13 mouse cellular contexts compared by ENCODE assay signal in genomic region chr10:50904764-50905701, GRCm38 (mm10). TPM values are rescaled to one million over a fixed set of nuclear protein-coding genes. Genes with fewer than 3 reads are reported as not detected.
DNase-seq lines count a peak whose midpoint lies in the region; ATAC-seq and TF ChIP-seq lines count a peak whose summit lies in the region.
"Had no signal": no experiment of that assay in that cellular context is flagged by ENCODE, and none has a peak within 500 bp of the region (broad histone marks: within the 10 kb centered on the region; RNA-seq: fewer than 3 reads in every experiment).

No protein-coding gene starts in this region.

- TF ChIP-seq CTCF in forebrain, postnatal 0 days (IDR thresholded peaks at IDR 0.05; ENCODE audit: low read depth) = no peak

- DNase-seq in kidney, postnatal 14 days = peak; percentile 20
- DNase-seq in kidney, postnatal 4 days = no peak
- DNase-seq in embryonic facial prominence, embryonic 11.5 days (ENCODE audit: low spot score) = peak; percentile 49
- no peak for DNase-seq in forebrain, postnatal 0 days
- DNase-seq in midbrain, embryonic 14.5 days = peak; percentile 36
- DNase-seq in urinary bladder, postnatal 14 days (ENCODE audit: low spot score) = no peak
- no peak for DNase-seq in left cerebral cortex, postnatal 36 days (ENCODE audit: low spot score in 2 of 2)
- DNase-seq: heart, adult 2 months; heart, postnatal 4 days; liver, embryonic 13.5 days; lung, postnatal 4 days; thymus, postnatal 14 days had no signal

- H3K27ac ChIP-seq in embryonic facial prominence, embryonic 11.5 days (replicated peaks; ENCODE audit: low read depth, low read length) = no peak overlapping the region
- no peak overlapping the region for H3K27ac ChIP-seq in forebrain, postnatal 0 days (ENCODE audit: low read depth, low read length)
- no peak overlapping the region for H3K27ac ChIP-seq in midbrain, embryonic 14.5 days (replicated peaks; ENCODE audit: low read depth, low read length)
- H3K27ac ChIP-seq: heart, adult 2 months; liver, embryonic 13.5 days had no signal

- 5% methylated on average over 29 of the region's 29 CpGs for WGBS in embryonic facial prominence, embryonic 11.5 days
- 5% methylated on average over 29 of the region's 29 CpGs for WGBS in forebrain, postnatal 0 days
- WGBS in midbrain, embryonic 14.5 days = 2% methylated on average over 29 of the region's 29 CpGs

- H3K4me3 ChIP-seq in embryonic facial prominence, embryonic 11.5 days (ENCODE audit: low read depth, low read length) = no peak overlapping the region
- no peak overlapping the region for H3K4me3 ChIP-seq in forebrain, postnatal 0 days (ENCODE audit: low read depth, low read length)
- no peak overlapping the region for H3K4me3 ChIP-seq in midbrain, embryonic 14.5 days (replicated peaks; ENCODE audit: low read depth, low read length)
- H3K4me3 ChIP-seq: heart, adult 2 months; liver, embryonic 13.5 days had no signal

- H3K9me3 ChIP-seq in embryonic facial prominence, embryonic 11.5 days (replicated peaks; ENCODE audit: control insufficient read depth, low read length) = no peaks in the 10 kb centered on the region
- no peaks in the 10 kb centered on the region for H3K9me3 ChIP-seq in forebrain, postnatal 0 days (ENCODE audit: low read length)
- H3K9me3 ChIP-seq in midbrain, embryonic 14.5 days (ENCODE audit: control insufficient read depth, low read length) = no peaks in the 10 kb centered on the region
- H3K9me3 ChIP-seq: liver, embryonic 13.5 days had no signal

- no peaks in the 10 kb centered on the region for H3K36me3 ChIP-seq in embryonic facial prominence, embryonic 11.5 days (replicated peaks; ENCODE audit: control insufficient read depth, insufficient read depth, low read depth, low read length)
- H3K36me3 ChIP-seq in forebrain, postnatal 0 days (ENCODE audit: insufficient read depth) = no peaks in the 10 kb centered on the region
- no peaks in the 10 kb centered on the region for H3K36me3 ChIP-seq in midbrain, embryonic 14.5 days (ENCODE audit: control insufficient read depth, insufficient read depth, low read length)
- H3K36me3 ChIP-seq: liver, embryonic 13.5 days had no signal

- no peaks in the 10 kb centered on the region for H3K4me1 ChIP-seq in embryonic facial prominence, embryonic 11.5 days (ENCODE audit: control insufficient read depth, insufficient read depth, low read length)
- peaks cover under 1% of the 10 kb centered on the region; the same call in 1 of the 2 replicates for H3K4me1 ChIP-seq in forebrain, postnatal 0 days (ENCODE audit: insufficient read depth)
- H3K4me1 ChIP-seq in midbrain, embryonic 14.5 days (ENCODE audit: control insufficient read depth, insufficient read depth, low read length) = no peaks in the 10 kb centered on the region
- H3K4me1 ChIP-seq: liver, embryonic 13.5 days had no signal

- no peak overlapping the region for H3K4me2 ChIP-seq in embryonic facial prominence, embryonic 11.5 days (ENCODE audit: low read depth, low read length)
- no peak overlapping the region for H3K4me2 ChIP-seq in forebrain, postnatal 0 days (ENCODE audit: low read depth)
- no peak overlapping the region for H3K4me2 ChIP-seq in midbrain, embryonic 14.5 days (ENCODE audit: low read length)
- H3K4me2 ChIP-seq: liver, embryonic 13.5 days had no signal

- H3K9ac ChIP-seq in embryonic facial prominence, embryonic 11.5 days (replicated peaks; ENCODE audit: low read length) = no peak overlapping the region
- H3K9ac ChIP-seq in forebrain, postnatal 0 days = no peak overlapping the region
- H3K9ac ChIP-seq in midbrain, embryonic 14.5 days (replicated peaks; ENCODE audit: low read length) = no peak overlapping the region
- H3K9ac ChIP-seq: liver, embryonic 13.5 days had no signal

- no peak for ATAC-seq in embryonic facial prominence, embryonic 11.5 days (replicated peaks; ENCODE audit: insufficient number of reproducible peaks, low FRiP score, low TSS enrichment, low read depth)
- peak; percentile 8; the same call in 1 of the 2 replicates for ATAC-seq in forebrain, postnatal 0 days
- no peak for ATAC-seq in midbrain, embryonic 14.5 days (ENCODE audit: low FRiP score, low TSS enrichment)

- H3K27me3 ChIP-seq in embryonic facial prominence, embryonic 11.5 days (ENCODE audit: control insufficient read depth, insufficient read depth, low read length) = peaks cover 66% of the 10 kb centered on the region
- peaks cover 89% of the 10 kb centered on the region for H3K27me3 ChIP-seq in forebrain, postnatal 0 days (ENCODE audit: insufficient read depth, low read length)
- H3K27me3 ChIP-seq in midbrain, embryonic 14.5 days (ENCODE audit: control insufficient read depth, insufficient read depth, low read length) = peaks cover 95% of the 10 kb centered on the region

- intact Hi-C loops in left cerebral cortex, postnatal 36 days (cut with DNase I) = no loop called here

RNA-seq across cellular contexts. Expression of gene Sim1, which starts 10.5 kb away (rescaled TPM):
- polyA plus RNA-seq in embryonic facial prominence, embryonic 11.5 days (2014; fragmentation: Nextera tagmentation; extraction: Ambion mirVana) = 0.67 and 1.8 TPM in 2 replicates
- 2.6 and 8.4 TPM in 2 replicates for total RNA-seq in forebrain, postnatal 0 days (2014; rRNA removed)
- 0.19 and 0.50 TPM in 2 replicates for polyA plus RNA-seq in forebrain, postnatal 0 days (2015; fragmentation: Nextera tagmentation; extraction: Ambion mirVana)
- polyA plus RNA-seq in midbrain, embryonic 14.5 days (2014; fragmentation: Nextera tagmentation; extraction: Ambion mirVana) = 0.77 and 0.91 TPM in 2 replicates
- total RNA-seq in left cerebral cortex, postnatal 36 days (2021) = under 1 TPM in 1 of 2 experiments, not detected in 1; 0.70 TPM
- total RNA-seq: heart, adult 2 months; heart, postnatal 4 days; layer of hippocampus, postnatal 25 days had no signal
- polyA plus RNA-seq: heart, adult 2 months; liver, embryonic 13.5 days had no signal

Comparison
In these comparisons a context has a peak if more than half of its experiments do, and no peak if none do; other contexts are left out.
1. DNase-seq: peak in kidney, postnatal 14 days (single experiment), embryonic facial prominence, embryonic 11.5 days (single experiment) and midbrain, embryonic 14.5 days (single experiment); none in kidney, postnatal 4 days (0 of 2), forebrain, postnatal 0 days (single experiment), urinary bladder, postnatal 14 days (single experiment) and left cerebral cortex, postnatal 36 days (0 of 2).